Mouse (Mus musculus) macrophage (primary cell): ENCODE results near the gene Kat6b. TPM values are rescaled to one million over a fixed set of nuclear protein-coding genes. Genes with fewer than 3 reads are reported as not detected.

ENCODE experiments used
- H3K27ac ChIP-seq: fragments of 350-480 bp; formaldehyde crosslinking; 2 replicates; pipeline ENCODE4 v1.9.0; 2021
- H3K36me3 ChIP-seq: fragments of 350-480 bp; formaldehyde crosslinking; 2 replicates; pipeline ENCODE4 v1.9.0; 2021; ENCODE audit errors: inconsistent target
- H3K4me3 ChIP-seq: fragments of 350-480 bp; formaldehyde crosslinking; 2 replicates; pipeline ENCODE4 v1.9.0; 2021; ENCODE audit errors: inconsistent target
- H3K79me2 ChIP-seq: fragments of 350-480 bp; formaldehyde crosslinking; 2 replicates; pipeline ENCODE4 v1.9.0; 2021; ENCODE audit errors: inconsistent target
- WGBS: methylation state at CpG from one replicate; pipeline ENCODE4 v1.1.7; 2026; ENCODE audit warnings: inconsistent platforms; ENCODE audit not compliant: missing documents; 5-methylcytosine and 5-hydroxymethylcytosine counted together
- polyA plus RNA-seq: library from polyadenylated mRNA; stranded (reverse); fragments of 250-400 nt; gene quantifications from 3 replicates; pipeline ENCODE4 v1.2.4, GENCODE M21; 2018; ENCODE audit warnings: inconsistent platforms

Kat6b gene
- polyA plus RNA-seq, 1 experiment from 2014 or later, result 10.1 TPM

DNA sequence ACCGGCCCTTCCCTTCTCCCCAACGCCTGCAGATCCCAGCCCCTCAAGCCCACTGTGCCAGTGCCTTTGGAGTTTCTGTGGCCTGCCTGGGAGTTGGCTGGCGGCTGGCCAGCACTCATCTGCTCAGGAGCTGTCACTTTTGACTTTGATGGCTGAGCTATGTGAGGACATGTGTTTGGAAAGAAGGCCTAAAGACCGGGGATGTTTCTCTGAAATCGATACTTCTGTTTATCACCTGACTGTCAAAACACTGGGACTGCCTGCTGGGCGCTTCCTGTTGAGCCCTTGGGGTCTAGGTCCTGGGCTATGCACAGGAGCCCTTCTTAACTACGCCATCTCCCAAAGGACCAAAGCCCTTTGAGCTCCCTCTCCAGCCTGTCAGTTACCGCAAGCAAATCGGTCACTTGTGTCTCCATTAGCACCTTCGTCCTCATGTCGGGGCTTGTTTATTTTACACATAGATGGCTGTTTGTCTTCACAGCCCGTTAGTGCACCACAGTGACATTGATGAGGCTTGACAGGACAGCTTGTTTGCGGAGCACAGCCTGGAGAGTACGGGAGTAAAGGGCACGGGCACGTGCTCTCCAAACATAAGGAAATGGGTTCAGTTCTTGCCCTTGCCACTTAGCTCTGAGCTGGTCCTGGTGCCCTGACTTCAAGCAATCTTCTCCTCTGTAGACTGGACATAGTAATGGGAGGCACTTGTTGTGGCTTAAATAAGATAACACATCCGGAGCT is 238.6 kb downstream of the Kat6b start:
- Histone ChIP-seq H3K36me3 (no peaks in the 10 kb centered on the region), H3K79me2 (no peaks in the 10 kb centered on the region), H3K27ac (no peak overlapping the region), H3K4me3 (no peak overlapping the region)
- WGBS, result 91% methylated on average over 17 of the region's 17 CpGs

- H3K36me3 ChIP-seq, result no peaks in the 10 kb centered on the region
- 89% methylated on average over 4 of the region's 4 CpGs for WGBS
- no peaks in the 10 kb centered on the region for H3K79me2 ChIP-seq
- no peak overlapping the region for H3K27ac ChIP-seq
- H3K4me3 ChIP-seq, result no peak overlapping the region
Measured at GRCm38 (mm10) chr14:21720430-21721205, 239.4 kb downstream of the Kat6b start.

Other genes with a start within 250 kb of the Kat6b start
- not detected in 3 replicates for gene Dupd1, start 233.1 kb downstream of the Kat6b start, polyA plus RNA-seq